In the genomic region with DNA sequence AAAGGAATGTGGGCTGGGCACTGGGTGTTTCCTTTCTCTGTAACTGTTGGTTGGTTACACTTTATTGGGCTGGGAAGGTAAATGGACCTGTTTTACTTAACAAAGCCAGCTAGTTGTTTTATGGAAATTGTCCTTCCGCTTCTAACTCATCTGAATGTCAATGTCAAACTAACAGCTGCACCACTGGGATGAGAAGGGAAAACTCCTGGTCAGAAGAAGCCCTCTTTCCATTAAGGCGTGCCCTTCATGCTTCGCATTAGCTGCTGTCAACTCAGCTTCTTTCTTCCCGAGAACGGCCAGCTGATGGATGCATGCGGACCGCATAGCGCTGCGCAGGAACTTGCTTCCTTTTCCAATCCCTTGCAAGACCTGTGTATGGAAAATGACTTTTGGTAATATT, we compare ENCODE assay signal across 13 mouse cellular contexts.
DNase-seq lines count a peak whose midpoint lies in the region; ATAC-seq and TF ChIP-seq lines count a peak whose summit lies in the region.
"Had no signal": no experiment of that assay in that cellular context is flagged by ENCODE, and none has a peak within 500 bp of the region (broad histone marks: within the 10 kb centered on the region; RNA-seq: fewer than 3 reads in every experiment).

No protein-coding gene starts in this region.

- 40% methylated on average over 9 of the region's 9 CpGs for WGBS in limb, embryonic 12.5 days
- 37% methylated on average over 9 of the region's 9 CpGs for WGBS in limb, embryonic 10.5 days
- WGBS in limb, embryonic 14.5 days = 38% methylated on average over 9 of the region's 9 CpGs
- 17% methylated on average over 9 of the region's 9 CpGs for WGBS in neural tube, embryonic 13.5 days
- WGBS in cerebellum, adult 2 months = 74% methylated on average over 9 of the region's 9 CpGs
- 55% methylated on average over 9 of the region's 9 CpGs for WGBS in liver, embryonic 12.5 days (ENCODE audit: insufficient replicate concordance)

- no peak for TF ChIP-seq CTCF in cerebellum, adult 2 months (IDR thresholded peaks at IDR 0.05; ENCODE audit: borderline replicate concordance, insufficient read depth, low read depth, low read length)

- no peaks in the 10 kb centered on the region for H3K9me3 ChIP-seq in limb, embryonic 12.5 days
- H3K9me3 ChIP-seq in limb, embryonic 10.5 days (replicated peaks) = no peaks in the 10 kb centered on the region
- no peaks in the 10 kb centered on the region for H3K9me3 ChIP-seq in limb, embryonic 14.5 days (ENCODE audit: control insufficient read depth, low read length)
- H3K9me3 ChIP-seq in neural tube, embryonic 13.5 days = no peaks in the 10 kb centered on the region
- no peaks in the 10 kb centered on the region for H3K9me3 ChIP-seq in liver, embryonic 12.5 days (replicated peaks)
- H3K9me3 ChIP-seq: lung, embryonic 15.5 days had no signal

- no peak overlapping the region for H3K27ac ChIP-seq in limb, embryonic 12.5 days
- H3K27ac ChIP-seq in limb, embryonic 10.5 days = no peak overlapping the region
- no peak overlapping the region for H3K27ac ChIP-seq in limb, embryonic 14.5 days (replicated peaks; ENCODE audit: low read depth, low read length)
- H3K27ac ChIP-seq in neural tube, embryonic 13.5 days (replicated peaks) = no peak overlapping the region
- H3K27ac ChIP-seq in cerebellum, adult 2 months (ENCODE audit: insufficient read depth, low read length) = no peak overlapping the region
- H3K27ac ChIP-seq in liver, embryonic 12.5 days = no peak overlapping the region
- H3K27ac ChIP-seq: lung, embryonic 15.5 days had no signal

- no peak for TF ChIP-seq POLR2A in limb, embryonic 14.5 days (IDR thresholded peaks at IDR 0.05; ENCODE audit: borderline replicate concordance, extremely low read depth, insufficient read depth, insufficient read length)
- no peak for TF ChIP-seq POLR2A in cerebellum, adult 2 months (IDR thresholded peaks at IDR 0.05; ENCODE audit: borderline replicate concordance, insufficient read depth, low read length)

- no peaks in the 10 kb centered on the region for H3K36me3 ChIP-seq in limb, embryonic 12.5 days
- no peaks in the 10 kb centered on the region for H3K36me3 ChIP-seq in limb, embryonic 10.5 days
- H3K36me3 ChIP-seq in limb, embryonic 14.5 days (ENCODE audit: control insufficient read depth, insufficient read depth, low read length) = no peaks in the 10 kb centered on the region
- no peaks in the 10 kb centered on the region for H3K36me3 ChIP-seq in neural tube, embryonic 13.5 days
- no peaks in the 10 kb centered on the region for H3K36me3 ChIP-seq in liver, embryonic 12.5 days
- H3K36me3 ChIP-seq: lung, embryonic 15.5 days had no signal

- H3K4me1 ChIP-seq in limb, embryonic 12.5 days (replicated peaks) = peaks cover 31% of the 10 kb centered on the region
- H3K4me1 ChIP-seq in limb, embryonic 10.5 days = peaks cover 44% of the 10 kb centered on the region
- peaks cover 20% of the 10 kb centered on the region for H3K4me1 ChIP-seq in limb, embryonic 14.5 days (ENCODE audit: control insufficient read depth, insufficient read depth, low read length)
- peaks cover 19% of the 10 kb centered on the region for H3K4me1 ChIP-seq in neural tube, embryonic 13.5 days (replicated peaks)
- H3K4me1 ChIP-seq in cerebellum, adult 2 months (ENCODE audit: control insufficient read depth, insufficient read depth, low read length) = no peaks in the 10 kb centered on the region
- H3K4me1 ChIP-seq in liver, embryonic 12.5 days = no peaks in the 10 kb centered on the region
- H3K4me1 ChIP-seq: lung, embryonic 15.5 days had no signal

- no peak overlapping the region for H3K4me3 ChIP-seq in limb, embryonic 12.5 days (replicated peaks)
- no peak overlapping the region for H3K4me3 ChIP-seq in limb, embryonic 10.5 days
- H3K4me3 ChIP-seq in limb, embryonic 14.5 days (replicated peaks; ENCODE audit: low read length) = no peak overlapping the region
- H3K4me3 ChIP-seq in neural tube, embryonic 13.5 days = no peak overlapping the region
- H3K4me3 ChIP-seq in cerebellum, adult 2 months (replicated peaks; ENCODE audit: insufficient read depth, low read depth, low read length) = no peak overlapping the region
- H3K4me3 ChIP-seq in liver, embryonic 12.5 days = no peak overlapping the region
- H3K4me3 ChIP-seq: lung, embryonic 15.5 days; myocyte had no signal

- no peak for ATAC-seq in limb, embryonic 12.5 days (ENCODE audit: insufficient number of reproducible peaks, insufficient read depth, low FRiP score, low TSS enrichment, low read depth)
- no peak for ATAC-seq in limb, embryonic 14.5 days (ENCODE audit: low FRiP score, low read depth)
- peak; percentile 11; the same call in 1 of the 2 replicates for ATAC-seq in neural tube, embryonic 13.5 days (ENCODE audit: low read depth)
- ATAC-seq in liver, embryonic 12.5 days = no peak
- ATAC-seq: inflammation-experienced regulatory T-cells, adult 6 months had no signal

- H3K27me3 ChIP-seq in limb, embryonic 12.5 days = no peaks in the 10 kb centered on the region
- H3K27me3 ChIP-seq in limb, embryonic 10.5 days (ENCODE audit: low read depth, poor library complexity, severe bottlenecking) = 0 out of 2 replicates have a peak, but pooled peaks cover 3% of the 10 kb centered on the region
- no peaks in the 10 kb centered on the region for H3K27me3 ChIP-seq in limb, embryonic 14.5 days (ENCODE audit: control insufficient read depth, insufficient read depth, low read length)
- H3K27me3 ChIP-seq in neural tube, embryonic 13.5 days = no peaks in the 10 kb centered on the region
- no peaks in the 10 kb centered on the region for H3K27me3 ChIP-seq in cerebellum, adult 2 months (ENCODE audit: control insufficient read depth, insufficient read depth, low read length)
- H3K27me3 ChIP-seq in liver, embryonic 12.5 days (replicated peaks) = no peaks in the 10 kb centered on the region
- H3K27me3 ChIP-seq: CH12.LX; lung, embryonic 15.5 days had no signal

- no peak overlapping the region for H3K9ac ChIP-seq in limb, embryonic 12.5 days (replicated peaks)
- H3K9ac ChIP-seq in limb, embryonic 14.5 days (ENCODE audit: low read depth, low read length, severe bottlenecking) = no peak overlapping the region
- peak overlapping the region; percentile 22; the same call in 1 of the 2 replicates for H3K9ac ChIP-seq in neural tube, embryonic 13.5 days
- H3K9ac ChIP-seq in liver, embryonic 12.5 days = no peak overlapping the region
- H3K9ac ChIP-seq: lung, embryonic 15.5 days had no signal

- H3K4me2 ChIP-seq in limb, embryonic 12.5 days = 0 out of 2 replicates have a peak overlapping the region, but pooled peaks have one; percentile 17
- H3K4me2 ChIP-seq in limb, embryonic 14.5 days (replicated peaks; ENCODE audit: low read depth, low read length, severe bottlenecking) = 0 out of 2 replicates have a peak overlapping the region, but pooled peaks have one; percentile 7
- H3K4me2 ChIP-seq in neural tube, embryonic 13.5 days = peak overlapping the region; percentile 34
- H3K4me2 ChIP-seq in liver, embryonic 12.5 days = no peak overlapping the region
- H3K4me2 ChIP-seq: lung, embryonic 15.5 days had no signal

- DNase-seq in limb, embryonic 10.5 days (ENCODE audit: low spot score) = no peak
- DNase-seq in embryo, embryonic 10.5 days (ENCODE audit: low spot score) = peak; percentile 47
- no peak for DNase-seq in limb, embryonic 14.5 days (ENCODE audit: low spot score)
- DNase-seq in cerebellum, adult 2 months = no peak
- no peak for DNase-seq in layer of hippocampus, adult 9-11 months
- DNase-seq: gastrocnemius, postnatal 25 days had no signal
